Mouse (Mus musculus) hindbrain, embryonic 16.5 days (tissue): ENCODE data around the gene Homer1. TPM values are rescaled to one million over a fixed set of nuclear protein-coding genes. Genes with fewer than 3 reads are reported as not detected.

Experiments
- ATAC-seq: fragments of 200-750 bp; cut with Nextera tagmentation; 2 replicates; pipeline ENCODE4 v1.8.0; 2017; ENCODE audit warnings: moderate TSS enrichment, moderate library complexity
- H3K27ac ChIP-seq: fragments of 300-500 bp; sonication (generic); 2 replicates; pipeline ENCODE4 v1.5.1; 2014; ENCODE audit warnings: low read depth, mild to moderate bottlenecking, control low read depth, low read length, moderate library complexity
- H3K27me3 ChIP-seq: fragments of 300-500 bp; sonication (generic); replicated peaks from 2 replicates; pipeline ENCODE4 v1.6.1; 2014; ENCODE audit warnings: low read length; ENCODE audit not compliant: control insufficient read depth, insufficient read depth
- H3K36me3 ChIP-seq: fragments of 300-500 bp; sonication (generic); 2 replicates; pipeline ENCODE4 v1.6.1; 2014; ENCODE audit warnings: mild to moderate bottlenecking, low read length, moderate library complexity, mixed read lengths; ENCODE audit not compliant: control insufficient read depth, insufficient read depth
- H3K4me1 ChIP-seq: fragments of 300-500 bp; sonication (generic); 2 replicates; pipeline ENCODE4 v1.6.1; 2014; ENCODE audit warnings: low read depth, low read length; ENCODE audit not compliant: control insufficient read depth, insufficient read depth
- H3K4me2 ChIP-seq: fragments of 300-500 bp; sonication (generic); 2 replicates; pipeline ENCODE4 v1.6.1; 2014; ENCODE audit warnings: mild to moderate bottlenecking, low read length, control low read depth, moderate library complexity
- H3K4me3 ChIP-seq: fragments of 300-500 bp; sonication (generic); 2 replicates; pipeline ENCODE4 v1.5.1; 2014; ENCODE audit warnings: mild to moderate bottlenecking, low read length, control low read depth, moderate library complexity
- H3K9ac ChIP-seq: fragments of 300-500 bp; sonication (generic); 2 replicates; pipeline ENCODE4 v1.6.1; 2014; ENCODE audit warnings: low read depth, mild to moderate bottlenecking, control low read depth, low read length, moderate library complexity
- H3K9me3 ChIP-seq: fragments of 300-500 bp; sonication (generic); 2 replicates; pipeline ENCODE4 v1.6.1; 2014; ENCODE audit warnings: mild to moderate bottlenecking, low read length, moderate library complexity; ENCODE audit not compliant: control insufficient read depth
- WGBS: fragments of 180-500 bp; shearing (Covaris S2); extraction: QIAGEN DNeasy Blood & Tissue Kit; methylation state at CpG from one replicate; pipeline ENCODE4 v1.1.7; 2014; 5-methylcytosine and 5-hydroxymethylcytosine counted together
- polyA plus RNA-seq: library from polyadenylated mRNA; unstranded; fragments of >200 nt; fragmentation: Nextera tagmentation; extraction: Ambion mirVana; gene quantifications from 2 replicates; pipeline ENCODE4 v1.2.1, GENCODE M21; 2015

The Homer1 gene
- polyA plus RNA-seq, 1 experiment from 2014 or later, result 9.6 TPM

DNA sequence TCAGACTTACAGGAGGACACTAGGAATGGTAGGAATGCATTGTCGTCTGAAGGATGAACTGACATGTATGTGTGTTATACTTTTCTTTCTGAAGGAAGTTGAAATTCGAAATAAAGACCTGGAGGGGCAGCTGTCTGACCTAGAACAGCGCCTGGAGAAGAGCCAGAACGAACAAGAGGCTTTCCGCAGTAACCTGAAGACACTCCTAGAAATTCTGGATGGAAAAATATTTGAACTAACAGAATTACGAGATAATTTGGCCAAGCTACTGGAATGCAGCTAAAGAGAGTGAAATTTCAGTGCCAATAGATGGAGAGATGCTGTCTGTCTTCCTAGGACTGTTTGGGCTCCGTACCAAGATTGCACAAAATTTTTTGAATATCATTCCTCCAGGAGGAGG is 102.5 kb downstream of the Homer1 start:
- Histone ChIP-seq H3K36me3 (no peaks in the 10 kb centered on the region), H3K4me2 (no peak overlapping the region), H3K27ac (no peak overlapping the region), H3K4me3 (no peak overlapping the region), H3K4me1 (no peaks in the 10 kb centered on the region), H3K27me3 (no peaks in the 10 kb centered on the region), H3K9me3 (peaks cover 5% of the 10 kb centered on the region), H3K9ac (no peak overlapping the region)
- WGBS, result 93% methylated on average over 7 of the region's 7 CpGs
- no peak for ATAC-seq

DNA sequence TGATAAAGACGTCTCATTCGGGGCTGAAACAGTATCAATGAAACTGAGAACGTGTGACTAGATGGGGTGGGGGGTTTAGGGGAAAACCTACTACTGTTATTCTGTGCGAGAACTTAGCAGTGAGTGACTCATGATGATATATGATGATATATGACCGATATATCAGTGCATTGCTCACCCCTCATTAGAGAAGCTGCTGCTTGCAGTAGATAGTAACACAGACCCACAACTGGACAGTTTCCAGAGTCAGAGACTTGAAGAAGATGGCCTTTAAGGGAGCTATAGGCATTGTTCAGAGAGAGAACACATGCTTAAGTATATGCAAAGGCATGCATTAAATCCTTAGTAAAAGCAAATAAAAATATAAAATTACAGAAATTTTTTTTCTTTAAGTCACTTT is 107.4 kb downstream of the Homer1 start:
- Histone ChIP-seq H3K4me2 (no peak overlapping the region), H3K4me1 (no peaks in the 10 kb centered on the region), H3K4me3 (no peak overlapping the region), H3K9me3 (no peaks in the 10 kb centered on the region), H3K9ac (no peak overlapping the region), H3K27ac (no peak overlapping the region), H3K27me3 (no peaks in the 10 kb centered on the region), H3K36me3 (no peaks in the 10 kb centered on the region)
- no peak for ATAC-seq
- 91% methylated on average over 5 of the region's 5 CpGs for WGBS

DNA sequence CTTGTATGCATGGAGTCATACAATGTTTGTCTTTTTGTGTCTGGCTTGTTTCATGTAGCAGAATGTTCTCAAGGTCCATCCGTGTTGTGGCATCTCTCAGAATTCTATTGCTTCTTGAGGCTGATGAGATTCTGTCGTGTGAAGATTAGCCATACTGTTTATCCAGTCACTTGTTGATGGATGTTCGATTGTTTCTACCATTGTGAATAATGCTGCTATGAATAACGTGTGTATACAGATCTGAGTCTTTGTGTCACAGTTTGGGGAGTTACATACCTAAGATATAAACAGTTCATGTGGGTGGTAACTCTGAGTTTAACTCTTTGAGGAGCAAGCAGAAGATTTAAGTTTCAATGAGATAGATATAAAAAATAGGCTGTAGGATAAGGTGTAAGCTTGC is 110.9 kb downstream of the Homer1 start:
- H3K27me3 ChIP-seq, result no peaks in the 10 kb centered on the region
- WGBS, result 91% methylated on average over 4 of the region's 4 CpGs
- no peak overlapping the region for H3K9ac ChIP-seq
- no peaks in the 10 kb centered on the region for H3K4me1 ChIP-seq
- no peak overlapping the region for H3K27ac ChIP-seq
- no peak overlapping the region for H3K4me3 ChIP-seq
- H3K36me3 ChIP-seq, result no peaks in the 10 kb centered on the region
- H3K4me2 ChIP-seq, result no peak overlapping the region
- H3K9me3 ChIP-seq, result no peaks in the 10 kb centered on the region
- no peak for ATAC-seq

DNA sequence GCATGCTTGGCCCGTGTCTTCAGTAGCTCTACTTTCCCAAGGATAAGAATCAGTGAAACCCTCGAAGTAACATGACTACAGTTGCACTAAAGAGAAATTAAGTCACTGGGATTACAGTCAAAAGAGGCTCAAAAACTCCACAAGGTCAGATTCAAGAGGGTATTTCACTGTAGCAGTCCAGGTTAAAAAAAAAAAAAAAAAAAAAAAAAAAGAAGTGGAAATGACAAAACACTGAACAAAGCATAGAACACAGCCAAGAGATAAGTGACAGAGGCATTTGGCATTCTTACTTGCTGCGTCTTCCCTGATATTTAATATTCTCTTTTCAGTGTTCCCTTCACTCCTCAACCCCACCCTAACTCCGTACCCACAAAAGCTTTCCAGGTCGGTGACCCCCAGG is 115.6 kb downstream of the Homer1 start:
- ATAC-seq, result no peak
- Histone ChIP-seq H3K4me3 (no peak overlapping the region), H3K4me1 (no peaks in the 10 kb centered on the region), H3K9me3 (no peaks in the 10 kb centered on the region), H3K36me3 (no peaks in the 10 kb centered on the region), H3K4me2 (no peak overlapping the region), H3K27me3 (no peaks in the 10 kb centered on the region), H3K27ac (no peak overlapping the region), H3K9ac (no peak overlapping the region)
- WGBS, result 90% methylated on average over 5 of the region's 5 CpGs

DNA sequence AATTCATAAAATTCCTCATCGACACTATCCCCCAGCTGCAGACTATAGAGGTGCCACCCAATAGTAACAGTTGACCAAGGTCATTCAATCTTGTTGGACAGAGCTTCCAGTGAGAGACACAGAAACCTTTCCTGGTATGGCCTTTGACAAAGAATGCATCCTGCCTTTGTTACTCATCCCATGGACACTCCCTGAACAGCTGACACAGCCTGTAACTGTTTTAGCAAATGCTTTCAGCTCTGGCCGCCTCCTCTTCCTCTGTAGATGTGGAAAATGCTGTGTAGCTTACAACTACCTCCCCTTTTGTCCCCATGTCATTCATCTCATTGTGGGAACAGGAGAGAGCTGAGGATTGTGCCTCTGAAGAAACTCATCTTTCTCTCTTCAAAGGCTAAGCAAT is 118.9 kb downstream of the Homer1 start:
- 87% methylated on average over 2 of the region's 2 CpGs for WGBS
- Histone ChIP-seq H3K4me3 (no peak overlapping the region), H3K9me3 (no peaks in the 10 kb centered on the region), H3K27ac (no peak overlapping the region), H3K4me2 (no peak overlapping the region), H3K36me3 (no peaks in the 10 kb centered on the region), H3K9ac (no peak overlapping the region), H3K4me1 (no peaks in the 10 kb centered on the region), H3K27me3 (no peaks in the 10 kb centered on the region)
- no peak for ATAC-seq

DNA sequence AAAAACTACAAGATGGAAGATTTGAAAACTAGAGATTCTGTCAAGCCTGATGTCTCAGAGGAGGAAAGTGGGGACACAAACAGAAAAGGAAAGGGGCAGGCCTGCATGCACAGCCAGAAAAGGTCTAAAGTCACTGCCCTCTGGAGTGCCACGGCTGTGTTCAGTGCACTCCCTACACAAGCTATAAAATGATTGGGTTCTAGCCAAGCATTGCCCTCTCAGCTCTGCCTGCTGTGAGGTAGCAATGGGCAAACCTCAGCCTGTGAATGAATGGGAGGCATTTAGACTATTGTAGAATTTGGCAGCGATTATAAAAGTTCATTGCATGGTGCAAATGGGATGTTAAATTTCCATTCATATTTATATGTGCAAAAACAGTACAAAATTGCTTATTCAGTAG is 120.3 kb downstream of the Homer1 start:
- Histone ChIP-seq H3K4me3 (no peak overlapping the region), H3K27me3 (no peaks in the 10 kb centered on the region), H3K36me3 (no peaks in the 10 kb centered on the region), H3K9ac (no peak overlapping the region), H3K27ac (no peak overlapping the region), H3K9me3 (no peaks in the 10 kb centered on the region), H3K4me1 (no peaks in the 10 kb centered on the region), H3K4me2 (no peak overlapping the region)
- ATAC-seq, result no peak
- WGBS, result 52% methylated on average over 2 of the region's 2 CpGs

DNA sequence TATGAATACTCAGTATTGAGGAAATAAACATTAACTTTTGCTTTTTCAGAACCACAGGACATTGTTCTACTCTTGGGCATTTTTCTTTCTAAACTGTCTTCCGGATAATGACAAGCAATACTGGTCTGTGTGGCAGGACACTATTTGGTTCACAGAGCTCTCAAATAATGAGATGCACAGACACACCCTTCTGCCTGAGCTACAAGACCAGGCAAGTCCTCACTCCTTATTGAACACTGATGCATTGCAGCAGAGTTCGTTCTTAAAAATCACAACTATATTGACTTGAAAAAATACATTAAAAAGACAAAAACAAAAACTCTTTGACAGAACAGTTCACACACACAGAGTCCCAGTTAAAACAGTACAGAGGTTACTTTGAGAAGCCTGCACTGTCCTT is 123.8 kb downstream of the Homer1 start:
- 83% methylated on average over 2 of the region's 2 CpGs for WGBS
- Histone ChIP-seq H3K4me2 (no peak overlapping the region), H3K36me3 (no peaks in the 10 kb centered on the region), H3K4me3 (no peak overlapping the region), H3K9ac (no peak overlapping the region), H3K27me3 (no peaks in the 10 kb centered on the region), H3K27ac (no peak overlapping the region), H3K9me3 (no peaks in the 10 kb centered on the region), H3K4me1 (no peaks in the 10 kb centered on the region)
- ATAC-seq, result no peak

DNA sequence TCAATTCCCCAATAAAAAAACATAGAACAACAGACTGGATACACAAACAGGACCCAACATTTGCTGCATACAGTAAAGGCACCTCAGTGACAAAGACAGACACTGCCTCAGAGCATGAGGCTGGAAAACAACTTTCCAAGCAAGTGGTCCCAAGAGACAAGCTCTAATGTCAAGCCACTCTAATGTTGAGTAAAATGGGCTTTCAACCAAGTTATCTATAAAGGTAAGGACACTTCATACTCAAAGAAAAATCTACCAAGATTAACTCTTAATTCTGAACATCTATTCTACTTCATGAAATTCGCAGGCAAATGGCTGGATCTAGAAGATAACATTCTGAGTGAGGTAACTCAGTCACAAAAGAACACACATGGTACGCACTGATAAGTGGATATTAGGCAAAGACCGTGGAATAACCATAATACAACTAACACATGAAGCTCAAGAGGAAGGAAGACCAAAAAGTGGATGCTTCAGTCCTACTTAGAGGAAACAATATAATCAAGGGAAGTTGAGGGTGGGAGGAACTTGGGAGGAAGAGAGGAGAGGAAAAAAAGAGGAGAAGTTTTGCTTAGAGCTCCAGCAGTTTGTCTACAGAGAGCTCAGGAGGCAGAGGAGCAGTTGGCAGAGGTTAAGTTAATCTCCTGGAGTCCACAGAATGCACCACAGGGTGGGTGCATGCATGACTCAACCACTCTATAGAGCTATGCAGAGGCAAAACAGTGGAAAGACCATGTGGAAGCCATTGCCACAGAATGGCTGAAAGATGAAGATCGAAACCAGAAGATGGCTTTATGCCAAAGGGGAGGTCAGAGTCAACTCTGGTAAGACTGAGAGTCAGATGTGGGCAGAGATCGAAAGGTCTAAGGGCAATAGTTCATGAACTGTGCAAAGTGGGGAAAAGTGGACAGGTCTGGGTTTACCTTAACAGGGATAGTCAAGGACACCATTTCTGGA is 128.8 kb downstream of the Homer1 start:
- Histone ChIP-seq H3K27ac (no peak overlapping the region), H3K4me3 (no peak overlapping the region), H3K9me3 (no peaks in the 10 kb centered on the region), H3K9ac (no peak overlapping the region), H3K36me3 (no peaks in the 10 kb centered on the region), H3K4me1 (no peaks in the 10 kb centered on the region), H3K27me3 (no peaks in the 10 kb centered on the region), H3K4me2 (no peak overlapping the region)
- ATAC-seq, result no peak
- 96% methylated on average over 5 of the region's 5 CpGs for WGBS

DNA sequence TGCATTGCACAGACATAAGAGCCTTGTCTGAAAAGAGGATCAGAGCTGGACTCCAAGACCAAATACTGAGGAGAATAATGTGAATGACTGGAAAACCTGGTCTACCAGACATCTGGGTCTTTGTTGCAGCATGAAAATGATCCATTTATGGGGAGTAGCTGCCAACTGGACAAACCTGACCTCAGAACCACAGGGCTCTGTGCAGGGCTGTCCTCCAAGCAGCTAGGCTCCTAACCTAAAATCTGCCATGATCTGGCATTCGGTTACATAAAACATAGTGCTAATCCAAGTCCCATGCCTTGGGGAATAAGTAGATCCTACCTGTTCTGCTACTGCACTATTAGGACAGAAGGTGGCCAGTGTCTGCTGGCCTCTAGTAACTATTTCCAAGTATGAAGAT is 129.8 kb downstream of the Homer1 start:
- H3K27ac ChIP-seq, result no peak overlapping the region
- H3K9ac ChIP-seq, result no peak overlapping the region
- H3K27me3 ChIP-seq, result no peaks in the 10 kb centered on the region
- no peak overlapping the region for H3K4me2 ChIP-seq
- ATAC-seq, result no peak
- H3K4me3 ChIP-seq, result no peak overlapping the region
- H3K4me1 ChIP-seq, result no peaks in the 10 kb centered on the region
- 0 out of 2 replicates have a peak, but pooled peaks cover under 1% of the 10 kb centered on the region for H3K36me3 ChIP-seq
- 97% methylated on average over 1 of the region's 1 CpGs for WGBS
- no peaks in the 10 kb centered on the region for H3K9me3 ChIP-seq
